Mouse (Mus musculus) right cerebral cortex, postnatal 4 days (tissue): ENCODE results near the gene Lrrc4.

Experiments used
- DNase-seq: peaks from one replicate; pipeline ENCODE4 v3.0.0-alpha.2; 2022

The Lrrc4 gene

GRCm38 (mm10) chr6:28853654-28854053 is 22.1 kb upstream of the Lrrc4 start:
- DNase-seq = no peak

- DNase-seq = peak; percentile 44
Observed at GRCm38 (mm10) chr6:28853164-28853563, 21.6 kb upstream of the Lrrc4 start.

- DNase-seq = no peak
Observed at GRCm38 (mm10) chr6:28852342-28852741, 20.8 kb upstream of the Lrrc4 start.

- no peak for DNase-seq
Observed at GRCm38 (mm10) chr6:28850326-28850900, 18.9 kb upstream of the Lrrc4 start.

- no peak for DNase-seq
Observed at GRCm38 (mm10) chr6:28849317-28849716, 17.8 kb upstream of the Lrrc4 start.

GRCm38 (mm10) chr6:28848891-28849290 is 17.3 kb upstream of the Lrrc4 start:
- DNase-seq = no peak

- no peak for DNase-seq
Observed at GRCm38 (mm10) chr6:28848285-28848794, 16.8 kb upstream of the Lrrc4 start.

- DNase-seq = no peak
Observed at GRCm38 (mm10) chr6:28847616-28848015, 16.1 kb upstream of the Lrrc4 start.

- DNase-seq = no peak
Observed at GRCm38 (mm10) chr6:28845610-28846009, 14.1 kb upstream of the Lrrc4 start.

- peak; percentile 62 for DNase-seq
Observed at GRCm38 (mm10) chr6:28842375-28843276, 11.1 kb upstream of the Lrrc4 start.

GRCm38 (mm10) chr6:28841569-28841968 is 10.0 kb upstream of the Lrrc4 start:
- DNase-seq = no peak

GRCm38 (mm10) chr6:28836600-28836999 is 5.1 kb upstream of the Lrrc4 start:
- DNase-seq = no peak

GRCm38 (mm10) chr6:28834046-28834445 is 2.5 kb upstream of the Lrrc4 start:
- DNase-seq = no peak

- DNase-seq = peak; percentile 60
Observed at GRCm38 (mm10) chr6:28833380-28833822, 1.9 kb upstream of the Lrrc4 start.

GRCm38 (mm10) chr6:28832751-28833291 is 1.3 kb upstream of the Lrrc4 start:
- DNase-seq = peak; percentile 69

GRCm38 (mm10) chr6:28831854-28832750 is 555 bp upstream of the Lrrc4 start:
- DNase-seq = peak; percentile 59

GRCm38 (mm10) chr6:28830306-28830705 is 1.2 kb downstream of the Lrrc4 start:
- no peak for DNase-seq

- peak; percentile 53 for DNase-seq
Observed at GRCm38 (mm10) chr6:28828593-28828992, 3.0 kb downstream of the Lrrc4 start.

GRCm38 (mm10) chr6:28827565-28827964 is 4.0 kb downstream of the Lrrc4 start:
- DNase-seq = no peak

- no peak for DNase-seq
Observed at GRCm38 (mm10) chr6:28826689-28827389, 4.7 kb downstream of the Lrrc4 start.

GRCm38 (mm10) chr6:28825894-28826293 is 5.7 kb downstream of the Lrrc4 start:
- DNase-seq = no peak

GRCm38 (mm10) chr6:28823802-28824201 is 7.7 kb downstream of the Lrrc4 start:
- no peak for DNase-seq
